Mouse (Mus musculus): Measurements from ENCODE around the gene Shld2.

GRCm38 (mm10) chr14:34200738-34201230 lies 109.5 kb downstream of the Shld2 start:
- TF ChIP-seq CTCF (IDR thresholded peaks at IDR 0.05; ENCODE audit: low read depth, low read length) = no peak
- TF ChIP-seq POLR2A (IDR thresholded peaks at IDR 0.05; ENCODE audit: borderline replicate concordance, low read depth, low read length) = no peak
